Mouse (Mus musculus) midbrain, embryonic 16.5 days (tissue): Measurements from ENCODE around the gene Gm5414. TPM values are rescaled to one million over a fixed set of nuclear protein-coding genes. Genes with fewer than 3 reads are reported as not detected.

Experiments
- ATAC-seq: fragments of 200-750 bp; cut with Nextera tagmentation; 2 replicates; pipeline ENCODE4 v1.8.0; 2017; ENCODE audit warnings: moderate TSS enrichment
- H3K27ac ChIP-seq: fragments of 300-500 bp; sonication (generic); 2 replicates; pipeline ENCODE4 v1.5.1; 2014; ENCODE audit warnings: mild to moderate bottlenecking, low read length, mixed read lengths
- H3K27me3 ChIP-seq: fragments of 300-500 bp; sonication (generic); 2 replicates; pipeline ENCODE4 v1.6.1; 2014; ENCODE audit warnings: low read depth, low read length, mixed read lengths; ENCODE audit not compliant: control insufficient read depth, insufficient read depth
- H3K36me3 ChIP-seq: fragments of 300-500 bp; sonication (generic); 2 replicates; pipeline ENCODE4 v1.6.1; 2014; ENCODE audit warnings: mild to moderate bottlenecking, low read length, moderate library complexity, mixed read lengths; ENCODE audit not compliant: control insufficient read depth, insufficient read depth
- H3K4me1 ChIP-seq: fragments of 300-500 bp; sonication (generic); 2 replicates; pipeline ENCODE4 v1.6.1; 2014; ENCODE audit warnings: mild to moderate bottlenecking, low read length, mixed read lengths; ENCODE audit not compliant: control insufficient read depth, insufficient read depth
- H3K4me2 ChIP-seq: fragments of 300-500 bp; sonication (generic); 2 replicates; pipeline ENCODE4 v1.6.1; 2014; ENCODE audit warnings: mild to moderate bottlenecking, low read length, mixed read lengths
- H3K4me3 ChIP-seq: fragments of 300-500 bp; sonication (generic); 2 replicates; pipeline ENCODE4 v1.5.1; 2014; ENCODE audit warnings: low read depth, mild to moderate bottlenecking, low read length, moderate library complexity, mixed read lengths
- H3K9ac ChIP-seq: fragments of 300-500 bp; sonication (generic); 2 replicates; pipeline ENCODE4 v1.6.1; 2014; ENCODE audit warnings: low read depth, low read length, mixed read lengths
- H3K9me3 ChIP-seq: fragments of 300-500 bp; sonication (generic); replicated peaks from 2 replicates; pipeline ENCODE4 v1.6.1; 2014; ENCODE audit warnings: mild to moderate bottlenecking, low read length, mixed read lengths; ENCODE audit not compliant: control insufficient read depth, poor library complexity, severe bottlenecking
- WGBS: fragments of 180-500 bp; shearing (Covaris S2); extraction: QIAGEN DNeasy Blood & Tissue Kit; methylation state at CpG from one replicate; pipeline ENCODE4 v1.1.7; 2014; 5-methylcytosine and 5-hydroxymethylcytosine counted together
- microRNA-seq: library from miRNA; unstranded; fragments of <30 nt; microRNA quantifications from one replicate; pipeline ENCODE4, GENCODE M21; 2017
- polyA plus RNA-seq: library from polyadenylated mRNA; unstranded; fragments of >200 nt; fragmentation: Nextera tagmentation; extraction: Ambion mirVana; gene quantifications from 2 replicates; pipeline ENCODE4 v1.2.1, GENCODE M21; 2015

The Gm5414 gene
- polyA plus RNA-seq, 1 experiment from 2014 or later = not detected

DNA sequence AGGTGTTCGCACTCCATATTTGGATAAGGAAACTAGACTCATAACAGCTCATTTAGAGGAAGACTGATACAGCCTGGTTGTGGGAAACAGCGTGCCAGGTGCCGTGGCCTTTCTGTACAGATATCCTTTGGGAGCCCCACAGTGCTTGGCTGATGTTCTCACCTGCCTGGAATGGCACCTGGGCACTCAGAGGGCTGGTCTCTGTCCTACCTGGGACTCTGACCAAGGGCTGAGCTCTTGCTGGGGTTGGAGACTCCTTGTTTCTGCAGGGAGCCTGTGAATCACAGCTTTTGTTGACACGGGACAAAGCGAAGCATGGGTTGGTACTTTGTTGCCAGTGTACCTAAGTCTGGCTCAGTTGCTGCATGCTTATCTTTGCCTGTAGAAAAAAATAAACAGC is 52.5 kb downstream of the Gm5414 start:
- Histone ChIP-seq H3K36me3 (no peaks in the 10 kb centered on the region), H3K9ac (no peak overlapping the region)
- WGBS = 83% methylated on average over 5 of the region's 5 CpGs

More for the DNA sequence above, 52.5 kb downstream of the Gm5414 start:
- no peaks in the 10 kb centered on the region for H3K27me3 ChIP-seq
- H3K4me2 ChIP-seq = no peak overlapping the region
- no peak for ATAC-seq
- no peak overlapping the region for H3K27ac ChIP-seq
- H3K4me3 ChIP-seq = no peak overlapping the region
- H3K9me3 ChIP-seq = no peaks in the 10 kb centered on the region
- no peaks in the 10 kb centered on the region for H3K4me1 ChIP-seq

Small RNA genes within 50 kb of the gene (microRNA-seq; reads per million reads assigned to microRNA genes)
- gene Gm44383 (not detected), gene Gm44479 (not detected)

Other genes starting within 250 kb of the Gm5414 start
- 0.34 and 1.1 TPM in 2 replicates for gene Krt7, start 217.1 kb downstream of the Gm5414 start, polyA plus RNA-seq
- gene Krt87, start 189.4 kb downstream of the Gm5414 start, polyA plus RNA-seq = 0.35 and 0.70 TPM in 2 replicates
- gene Krt88, start 180.4 kb downstream of the Gm5414 start, polyA plus RNA-seq = not detected in 2 replicates
- gene Krt81, start 164.4 kb downstream of the Gm5414 start, polyA plus RNA-seq = 0.28 TPM in 1 of 2 replicates, not detected in the other
- gene Krt86, start 154.7 kb downstream of the Gm5414 start, polyA plus RNA-seq = 0.10 TPM in 1 of 2 replicates, not detected in the other
- not detected in 2 replicates for gene Krt83, start 136.7 kb downstream of the Gm5414 start, polyA plus RNA-seq
- gene Gm49425, start 110.9 kb downstream of the Gm5414 start, polyA plus RNA-seq = not detected in 2 replicates
- gene Krt84, start 95.4 kb downstream of the Gm5414 start, polyA plus RNA-seq = not detected in 2 replicates
- gene Krt82, start 77.5 kb downstream of the Gm5414 start, polyA plus RNA-seq = not detected in 2 replicates
- 0.19 TPM in 2 replicates for gene Krt90, start 65.2 kb downstream of the Gm5414 start, polyA plus RNA-seq
- 0.07 and 0.08 TPM in 2 replicates for gene Krt75, start 54.3 kb downstream of the Gm5414 start, polyA plus RNA-seq
- not detected in 2 replicates for gene Gm5478, start 19.2 kb upstream of the Gm5414 start, polyA plus RNA-seq
- gene Krt6b, start 52.1 kb upstream of the Gm5414 start, polyA plus RNA-seq = not detected in 2 replicates
- gene Krt6a, start 66.1 kb upstream of the Gm5414 start, polyA plus RNA-seq = not detected in 2 replicates
- 0.08 TPM in 1 of 2 replicates, not detected in the other for gene Krt5, start 84.7 kb upstream of the Gm5414 start, polyA plus RNA-seq
- gene Krt71, start 114.9 kb upstream of the Gm5414 start, polyA plus RNA-seq = 0.09 and 0.21 TPM in 2 replicates
- not detected in 2 replicates for gene Krt72, start 158.3 kb upstream of the Gm5414 start, polyA plus RNA-seq
- 0.31 and 0.43 TPM in 2 replicates for gene Krt73, start 174.2 kb upstream of the Gm5414 start, polyA plus RNA-seq
- gene Krt2, start 190.0 kb upstream of the Gm5414 start, polyA plus RNA-seq = not detected in 2 replicates
- 14.5 and 14.7 TPM in 2 replicates for gene Krt1, start 222.6 kb upstream of the Gm5414 start, polyA plus RNA-seq
- 0.45 and 0.73 TPM in 2 replicates for gene Krt77, start 241.5 kb upstream of the Gm5414 start, polyA plus RNA-seq